Mouse (Mus musculus): ENCODE measurements at regions not wholly inside any gene's neighbourhood (a gene's known extent, or its start where the extent isn't known, plus 50 kb on each side); places are given as distances from the start of the nearest gene placed in this dataset.
A peak's percentile ranks its signal among the peaks of the same experiment; 100 is the strongest.

DNA sequence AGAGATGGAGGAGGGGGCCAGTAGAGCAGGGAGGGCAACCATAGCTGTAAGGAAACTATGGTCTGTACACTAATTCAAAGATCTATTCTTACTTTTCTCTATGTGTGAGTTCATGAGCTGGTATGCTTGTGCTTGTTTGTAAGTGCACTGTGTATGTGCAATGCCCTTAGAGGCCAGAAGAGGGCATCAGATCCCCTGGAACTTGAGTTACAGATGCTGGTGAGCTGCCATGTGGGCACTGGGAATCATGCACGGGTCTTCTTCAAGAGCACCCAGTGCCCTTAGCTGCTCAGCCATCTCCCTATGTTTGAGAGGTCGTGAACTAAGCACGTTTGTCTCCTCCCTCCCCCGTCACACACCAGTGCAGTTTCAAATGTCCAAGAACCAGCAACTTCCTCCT is 68.9 kb downstream of the Tbx3 start:
- no peaks in the 10 kb centered on the region for H3K79me2 ChIP-seq (ENCODE audit: control insufficient read depth, insufficient read depth)

DNA sequence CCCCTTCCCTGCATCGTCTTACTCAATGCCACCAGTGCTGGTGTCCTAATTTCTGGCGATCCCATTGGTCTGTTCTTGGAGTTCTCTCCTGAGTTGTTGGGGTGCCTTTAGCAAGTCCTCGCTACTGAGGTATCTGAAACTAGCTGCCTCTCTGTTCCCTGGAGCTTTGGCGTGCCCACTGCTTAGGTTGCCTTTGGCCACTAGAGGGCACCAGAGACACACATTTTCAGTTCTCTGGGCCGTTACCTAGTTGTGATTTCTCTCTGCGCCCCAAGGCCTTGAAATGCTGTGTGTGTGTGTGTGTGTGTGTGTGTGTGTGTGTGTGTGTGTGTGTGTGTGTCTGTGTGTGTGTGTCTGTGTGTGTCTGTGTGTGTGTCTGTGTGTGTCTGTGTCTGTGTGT is 70.6 kb downstream of the Tbx3 start:
- TF ChIP-seq USF1 (IDR thresholded peaks at IDR 0.05; ENCODE audit: low read depth) (no peak), CTCF (IDR thresholded peaks at IDR 0.05; ENCODE audit: control insufficient read depth, insufficient read depth, insufficient read length) (peak; percentile 85)
- Histone ChIP-seq H3K4me3 (ENCODE audit: insufficient read depth, poor library complexity, severe bottlenecking) (no peak overlapping the region), H3K79me3 (ENCODE audit: low read depth) (no peaks in the 10 kb centered on the region)

More for the DNA sequence above, 68.9 kb downstream of the Tbx3 start:
- Histone ChIP-seq H3K27me3 (ENCODE audit: control insufficient read depth, insufficient read depth, insufficient read length) (peaks cover 12% of the 10 kb centered on the region), H3K36me3 (ENCODE audit: control insufficient read depth, insufficient read depth) (no peaks in the 10 kb centered on the region), H3ac (ENCODE audit: control insufficient read depth, insufficient read length, low read depth) (no peak overlapping the region), H3K79me3 (ENCODE audit: low read depth) (no peaks in the 10 kb centered on the region), H3K4me3 (ENCODE audit: insufficient read depth, poor library complexity, severe bottlenecking) (no peak overlapping the region)
- TF ChIP-seq USF1 (IDR thresholded peaks at IDR 0.05; ENCODE audit: low read depth), result no peak

DNA sequence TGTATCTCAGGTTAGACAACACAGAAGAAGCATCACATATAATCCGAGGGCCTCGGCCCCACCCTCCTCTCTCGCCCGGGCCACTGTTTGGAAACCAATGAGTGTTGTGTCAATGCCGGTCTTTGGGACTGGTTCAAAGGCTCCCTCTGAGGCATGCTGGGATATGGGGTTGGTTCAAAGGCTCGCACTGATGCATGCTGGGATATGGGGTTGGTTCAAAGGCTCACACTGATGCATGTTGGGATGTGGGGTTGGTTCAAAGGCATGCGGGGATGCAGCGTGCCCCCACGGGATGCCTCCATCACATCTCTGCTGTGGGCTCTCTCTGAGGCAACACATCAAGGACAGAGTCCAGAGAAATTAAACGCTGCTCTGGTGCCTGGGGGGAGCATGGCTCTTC is 73.3 kb downstream of the Tbx3 start:
- H3ac ChIP-seq (ENCODE audit: control insufficient read depth, insufficient read length, low read depth), result no peak overlapping the region
- H3K79me3 ChIP-seq (ENCODE audit: low read depth), result no peaks in the 10 kb centered on the region
- H3K36me3 ChIP-seq (ENCODE audit: control insufficient read depth, insufficient read depth), result no peaks in the 10 kb centered on the region
- TF ChIP-seq MYOD1 (IDR thresholded peaks at IDR 0.05; ENCODE audit: control insufficient read depth, insufficient read length, low read depth) (no peak), USF1 (IDR thresholded peaks at IDR 0.05; ENCODE audit: low read depth) (no peak), CEBPB (IDR thresholded peaks at IDR 0.05; ENCODE audit: low read depth) (no peak), MYOG (IDR thresholded peaks at IDR 0.05; ENCODE audit: control insufficient read depth, extremely low read depth, insufficient read length) (no peak), MAX (IDR thresholded peaks at IDR 0.05) (no peak), FOSL1 (IDR thresholded peaks at IDR 0.05; ENCODE audit: insufficient read depth, low read length, poor library complexity, severe bottlenecking) (no peak)
- peaks cover 32% of the 10 kb centered on the region for H3K27me3 ChIP-seq (ENCODE audit: control insufficient read depth, insufficient read depth, insufficient read length)
- H3K4me3 ChIP-seq (ENCODE audit: insufficient read depth, poor library complexity, severe bottlenecking), result no peak overlapping the region
- no peaks in the 10 kb centered on the region for H3K79me2 ChIP-seq (ENCODE audit: control insufficient read depth, insufficient read depth)

More for the DNA sequence above, 70.6 kb downstream of the Tbx3 start:
- Histone ChIP-seq H3ac (ENCODE audit: control insufficient read depth, insufficient read length, low read depth) (no peak overlapping the region), H3K36me3 (ENCODE audit: control insufficient read depth, insufficient read depth) (no peaks in the 10 kb centered on the region), H3K79me2 (ENCODE audit: control insufficient read depth, insufficient read depth) (no peaks in the 10 kb centered on the region), H3K27me3 (ENCODE audit: control insufficient read depth, insufficient read depth, insufficient read length) (peaks cover 12% of the 10 kb centered on the region)

DNA sequence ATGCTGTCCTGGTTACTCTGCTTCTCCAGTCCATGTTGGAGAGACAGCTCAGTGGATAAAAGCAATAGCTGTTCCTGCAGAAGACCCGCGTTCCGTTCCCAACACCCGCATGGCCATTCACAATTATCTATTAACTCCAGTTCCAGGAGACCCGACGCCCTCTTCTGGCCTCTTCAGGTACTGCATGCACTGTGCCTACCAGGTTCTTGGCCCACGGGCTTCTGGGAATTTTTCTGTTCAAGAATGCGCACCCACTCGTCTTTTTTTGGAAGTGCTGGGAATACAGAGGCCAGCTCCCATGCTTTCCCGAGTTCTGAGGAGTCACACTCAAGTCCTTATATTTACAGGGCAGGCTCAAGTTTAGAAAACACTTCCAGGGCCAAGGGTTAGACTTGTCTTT is 76.6 kb downstream of the Tbx3 start:
- H3K27me3 ChIP-seq (ENCODE audit: control insufficient read depth, insufficient read depth, insufficient read length), result peaks cover 57% of the 10 kb centered on the region
- no peak for TF ChIP-seq FOSL1 (IDR thresholded peaks at IDR 0.05; ENCODE audit: insufficient read depth, low read length, poor library complexity, severe bottlenecking)
- TF ChIP-seq USF1 (IDR thresholded peaks at IDR 0.05; ENCODE audit: low read depth), result no peak
- no peak for TF ChIP-seq MYOD1 (IDR thresholded peaks at IDR 0.05; ENCODE audit: control insufficient read depth, insufficient read length, low read depth)
- TF ChIP-seq MAX (IDR thresholded peaks at IDR 0.05), result no peak
- TF ChIP-seq CTCF (IDR thresholded peaks at IDR 0.05; ENCODE audit: control insufficient read depth, insufficient read depth, insufficient read length), result no peak
- TF ChIP-seq MYOG (IDR thresholded peaks at IDR 0.05; ENCODE audit: control insufficient read depth, extremely low read depth, insufficient read length), result no peak
- no peak for TF ChIP-seq CEBPB (IDR thresholded peaks at IDR 0.05; ENCODE audit: low read depth)
- no peaks in the 10 kb centered on the region for H3K79me3 ChIP-seq (ENCODE audit: low read depth)

DNA sequence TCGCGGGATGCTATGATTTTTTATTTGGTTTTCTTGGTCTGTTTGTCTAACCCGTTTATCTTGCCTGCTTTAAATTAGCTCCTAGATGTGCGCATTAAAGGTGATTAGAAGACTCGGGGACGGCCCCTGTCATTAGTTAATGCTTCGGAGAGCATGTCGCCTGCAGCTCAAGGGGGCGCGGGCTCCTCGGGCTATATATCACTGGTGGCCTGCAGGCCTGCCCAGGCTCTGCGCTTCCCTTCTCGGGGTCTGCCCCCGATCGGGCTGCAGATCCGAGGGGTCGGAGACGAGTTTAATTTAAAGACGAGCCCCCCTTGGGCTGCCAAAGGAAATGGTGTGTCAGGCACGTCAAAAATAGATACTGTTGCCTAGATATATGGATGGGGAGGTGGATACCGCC is 78.2 kb downstream of the Tbx3 start:
- TF ChIP-seq CEBPB (IDR thresholded peaks at IDR 0.05; ENCODE audit: low read depth) (no peak), MYOG (IDR thresholded peaks at IDR 0.05; ENCODE audit: control insufficient read depth, extremely low read depth, insufficient read length) (no peak), CTCF (IDR thresholded peaks at IDR 0.05; ENCODE audit: control insufficient read depth, insufficient read depth, insufficient read length) (no peak), FOSL1 (IDR thresholded peaks at IDR 0.05; ENCODE audit: insufficient read depth, low read length, poor library complexity, severe bottlenecking) (no peak), MAX (IDR thresholded peaks at IDR 0.05) (no peak), MYOD1 (IDR thresholded peaks at IDR 0.05; ENCODE audit: control insufficient read depth, insufficient read length, low read depth) (no peak), USF1 (IDR thresholded peaks at IDR 0.05; ENCODE audit: low read depth) (no peak)
- Histone ChIP-seq H3K4me3 (ENCODE audit: insufficient read depth, poor library complexity, severe bottlenecking) (no peak overlapping the region), H3K79me2 (ENCODE audit: control insufficient read depth, insufficient read depth) (no peaks in the 10 kb centered on the region), H3K27me3 (ENCODE audit: control insufficient read depth, insufficient read depth, insufficient read length) (peaks cover 48% of the 10 kb centered on the region), H3K36me3 (ENCODE audit: control insufficient read depth, insufficient read depth) (no peaks in the 10 kb centered on the region), H3K79me3 (ENCODE audit: low read depth) (no peaks in the 10 kb centered on the region), H3ac (ENCODE audit: control insufficient read depth, insufficient read length, low read depth) (no peak overlapping the region)

More for the DNA sequence above, 76.6 kb downstream of the Tbx3 start:
- Histone ChIP-seq H3ac (ENCODE audit: control insufficient read depth, insufficient read length, low read depth) (no peak overlapping the region), H3K36me3 (ENCODE audit: control insufficient read depth, insufficient read depth) (no peaks in the 10 kb centered on the region), H3K79me2 (ENCODE audit: control insufficient read depth, insufficient read depth) (no peaks in the 10 kb centered on the region), H3K4me3 (ENCODE audit: insufficient read depth, poor library complexity, severe bottlenecking) (no peak overlapping the region)

DNA sequence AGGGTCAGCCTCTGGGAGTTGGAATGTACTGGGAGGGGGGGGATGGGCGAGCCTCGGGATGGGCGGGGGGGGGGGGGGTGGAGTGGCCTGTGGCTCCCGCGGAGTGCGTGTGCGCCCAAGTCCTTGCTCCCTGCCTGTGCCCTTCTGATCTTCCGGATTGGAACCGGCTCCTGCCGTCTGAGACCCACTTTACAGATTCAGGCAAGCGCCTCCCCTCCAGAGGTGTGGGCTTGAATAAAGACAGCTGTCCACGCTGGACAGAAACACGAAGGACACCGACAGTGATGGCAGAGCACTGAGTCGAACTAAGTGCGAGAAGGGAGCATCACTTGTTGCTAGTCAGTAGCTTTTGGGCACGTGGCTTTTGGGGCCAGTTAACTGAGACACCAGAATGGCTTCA is 78.7 kb downstream of the Tbx3 start:
- H3K36me3 ChIP-seq (ENCODE audit: control insufficient read depth, insufficient read depth), result no peaks in the 10 kb centered on the region
- no peak overlapping the region for H3K4me3 ChIP-seq (ENCODE audit: insufficient read depth, poor library complexity, severe bottlenecking)
- TF ChIP-seq USF1 (IDR thresholded peaks at IDR 0.05; ENCODE audit: low read depth) (no peak), MYOD1 (IDR thresholded peaks at IDR 0.05; ENCODE audit: control insufficient read depth, insufficient read length, low read depth) (no peak), FOSL1 (IDR thresholded peaks at IDR 0.05; ENCODE audit: insufficient read depth, low read length, poor library complexity, severe bottlenecking) (no peak), CEBPB (IDR thresholded peaks at IDR 0.05; ENCODE audit: low read depth) (no peak)
- no peaks in the 10 kb centered on the region for H3K79me3 ChIP-seq (ENCODE audit: low read depth)
- no peak overlapping the region for H3ac ChIP-seq (ENCODE audit: control insufficient read depth, insufficient read length, low read depth)
- H3K79me2 ChIP-seq (ENCODE audit: control insufficient read depth, insufficient read depth), result no peaks in the 10 kb centered on the region
- peaks cover 48% of the 10 kb centered on the region for H3K27me3 ChIP-seq (ENCODE audit: control insufficient read depth, insufficient read depth, insufficient read length)

All from C2C12 (cell line).